Mouse (Mus musculus) intestine, postnatal 0 days (tissue): ENCODE measurements around the gene Hspa12a. TPM values are rescaled to one million over a fixed set of nuclear protein-coding genes. Genes with fewer than 3 reads are reported as not detected.

Source experiments
- ATAC-seq: fragments of 200-750 bp; cut with Nextera tagmentation; 2 replicates; pipeline ENCODE4 v1.8.0; 2017; ENCODE audit warnings: mild to moderate bottlenecking, moderate TSS enrichment, moderate library complexity
- H3K27ac ChIP-seq: fragments of 300-500 bp; sonication (generic); 2 replicates; pipeline ENCODE4 v1.5.1; 2014; ENCODE audit warnings: mild to moderate bottlenecking, low read depth, low read length, moderate library complexity
- H3K27me3 ChIP-seq: fragments of 300-500 bp; sonication (generic); replicated peaks from 2 replicates; pipeline ENCODE4 v1.6.1; 2014; ENCODE audit warnings: low read length, mixed read lengths; ENCODE audit not compliant: control insufficient read depth, insufficient read depth
- H3K36me3 ChIP-seq: fragments of 300-500 bp; sonication (generic); 2 replicates; pipeline ENCODE4 v1.6.1; 2014; ENCODE audit warnings: mild to moderate bottlenecking, moderate library complexity; ENCODE audit not compliant: control insufficient read depth, insufficient read depth
- H3K4me1 ChIP-seq: fragments of 300-500 bp; sonication (generic); replicated peaks from 2 replicates; pipeline ENCODE4 v1.6.1; 2014; ENCODE audit warnings: antibody characterized with exemption, low read length, mixed read lengths; ENCODE audit not compliant: control insufficient read depth, insufficient read depth
- H3K4me2 ChIP-seq: fragments of 300-500 bp; sonication (generic); replicated peaks from 2 replicates; pipeline ENCODE4 v1.6.1; 2014; ENCODE audit warnings: low read depth, mild to moderate bottlenecking, moderate library complexity
- H3K4me3 ChIP-seq: fragments of 300-500 bp; sonication (generic); 2 replicates; pipeline ENCODE4 v1.5.1; 2014; ENCODE audit warnings: low read depth, low read length
- H3K9ac ChIP-seq: fragments of 300-500 bp; sonication (generic); 2 replicates; pipeline ENCODE4 v1.6.1; 2014; ENCODE audit warnings: mild to moderate bottlenecking, low read depth, low read length
- H3K9me3 ChIP-seq: fragments of 300-500 bp; sonication (generic); 2 replicates; pipeline ENCODE4 v1.6.1; 2016; ENCODE audit warnings: mixed run types; ENCODE audit not compliant: control insufficient read depth
- CTCF ChIP-seq: sonication (generic); IDR thresholded peaks from 2 replicates; pipeline ENCODE4 v1.5.1; 2016; ENCODE audit warnings: low read depth, mild to moderate bottlenecking, control low read depth, antibody characterized with exemption, moderate library complexity
- WGBS: fragments of 180-500 bp; shearing (Covaris S2); extraction: QIAGEN DNeasy Blood & Tissue Kit; methylation state at CpG from one replicate; pipeline ENCODE4 v1.1.7; 2014; 5-methylcytosine and 5-hydroxymethylcytosine counted together
- polyA plus RNA-seq: library from polyadenylated mRNA; unstranded; fragments of >200 nt; fragmentation: Nextera tagmentation; extraction: Ambion mirVana; gene quantifications from 2 replicates; pipeline ENCODE4 v1.2.1, GENCODE M21; 2015

Hspa12a gene
- polyA plus RNA-seq, 1 experiment from 2014 or later: 3.6 TPM

GRCm38 (mm10) chr19:58849333-58850131, 93.9 kb downstream of the Hspa12a start:
- no peaks in the 10 kb centered on the region for H3K36me3 ChIP-seq
- ATAC-seq: 0 out of 2 replicates have a peak, but pooled peaks have one; percentile 34
- WGBS: 47% methylated on average over 13 of the region's 13 CpGs
- H3K27ac ChIP-seq: no peak overlapping the region
- H3K27me3 ChIP-seq: no peaks in the 10 kb centered on the region
- H3K4me1 ChIP-seq: peaks cover 11% of the 10 kb centered on the region
- no peak for TF ChIP-seq CTCF
- H3K4me2 ChIP-seq: no peak overlapping the region
- no peak overlapping the region for H3K9ac ChIP-seq
- H3K9me3 ChIP-seq: no peaks in the 10 kb centered on the region
- no peak overlapping the region for H3K4me3 ChIP-seq

GRCm38 (mm10) chr19:58843606-58844005, 99.8 kb downstream of the Hspa12a start:
- ATAC-seq: no peak
- no peaks in the 10 kb centered on the region for H3K9me3 ChIP-seq
- 82% methylated on average over 3 of the region's 3 CpGs for WGBS
- H3K27ac ChIP-seq: no peak overlapping the region
- H3K4me2 ChIP-seq: no peak overlapping the region
- TF ChIP-seq CTCF: no peak
- no peaks in the 10 kb centered on the region for H3K4me1 ChIP-seq
- H3K9ac ChIP-seq: no peak overlapping the region
- H3K27me3 ChIP-seq: no peaks in the 10 kb centered on the region
- H3K4me3 ChIP-seq: no peak overlapping the region
- H3K36me3 ChIP-seq: no peaks in the 10 kb centered on the region

- Histone ChIP-seq H3K4me1 (no peaks in the 10 kb centered on the region), H3K4me2 (no peak overlapping the region), H3K9me3 (no peaks in the 10 kb centered on the region), H3K27me3 (no peaks in the 10 kb centered on the region), H3K4me3 (no peak overlapping the region), H3K36me3 (no peaks in the 10 kb centered on the region), H3K27ac (no peak overlapping the region), H3K9ac (no peak overlapping the region)
- no peak for TF ChIP-seq CTCF
- ATAC-seq: no peak
- 80% methylated on average over 5 of the region's 5 CpGs for WGBS
These were observed 102.7 kb downstream of the Hspa12a start for GRCm38 (mm10) chr19:58840721-58841271.

GRCm38 (mm10) chr19:58839806-58840205, 103.6 kb downstream of the Hspa12a start:
- Histone ChIP-seq H3K27me3 (no peaks in the 10 kb centered on the region), H3K4me2 (no peak overlapping the region), H3K9me3 (no peaks in the 10 kb centered on the region), H3K4me1 (no peaks in the 10 kb centered on the region), H3K4me3 (no peak overlapping the region), H3K27ac (no peak overlapping the region), H3K36me3 (no peaks in the 10 kb centered on the region), H3K9ac (no peak overlapping the region)
- TF ChIP-seq CTCF: no peak
- 81% methylated on average over 4 of the region's 4 CpGs for WGBS
- ATAC-seq: no peak

- Histone ChIP-seq H3K9me3 (no peaks in the 10 kb centered on the region), H3K4me3 (no peak overlapping the region), H3K27ac (no peak overlapping the region), H3K36me3 (no peaks in the 10 kb centered on the region), H3K9ac (no peak overlapping the region), H3K4me2 (no peak overlapping the region), H3K4me1 (no peaks in the 10 kb centered on the region), H3K27me3 (no peaks in the 10 kb centered on the region)
- 76% methylated on average over 3 of the region's 3 CpGs for WGBS
- ATAC-seq: no peak
- TF ChIP-seq CTCF: no peak
These were observed 104.1 kb downstream of the Hspa12a start for GRCm38 (mm10) chr19:58839345-58839744.

GRCm38 (mm10) chr19:58838706-58839105, 104.7 kb downstream of the Hspa12a start:
- 76% methylated on average over 9 of the region's 9 CpGs for WGBS
- Histone ChIP-seq H3K4me3 (no peak overlapping the region), H3K4me1 (no peaks in the 10 kb centered on the region), H3K27ac (no peak overlapping the region), H3K4me2 (no peak overlapping the region), H3K9me3 (no peaks in the 10 kb centered on the region), H3K27me3 (no peaks in the 10 kb centered on the region), H3K9ac (no peak overlapping the region), H3K36me3 (no peaks in the 10 kb centered on the region)
- ATAC-seq: no peak
- TF ChIP-seq CTCF: no peak
